Mouse (Mus musculus) monocyte, adult 59 days (primary cell): Measurements from ENCODE around the gene Ankrd23. TPM values are rescaled to one million over a fixed set of nuclear protein-coding genes. Genes with fewer than 3 reads are reported as not detected.

Experiments
- total RNA-seq, 2 experiments: library from RNA; stranded (reverse); gene quantifications; one replicate each; pipeline ENCODE4 v1.2.4; 2023

Ankrd23 gene
- total RNA-seq: 1 to 10 TPM; 8.9 to 9.2 TPM

GRCm38 (mm10) chr1:36536783-36537182 is at the start of gene Ankrd23:
Gene Ankrd23 (minus strand): TSS chr1:36536883.

GRCm38 (mm10) chr1:36558031-36558993 is 21.6 kb upstream of the Ankrd23 start, which contains the start of gene Sema4c:
Gene Sema4c (minus strand): TSS chr1:36558349.

GRCm38 (mm10) chr1:36546888-36547471 is 10.3 kb upstream of the Ankrd23 start, which contains the start of gene Ankrd39:
Gene Ankrd39 (minus strand): TSS chr1:36547445.

GRCm38 (mm10) chr1:36539186-36539585 is 2.5 kb upstream of the Ankrd23 start, which contains the start of gene Gm42417:
Gene Gm42417 (minus strand): TSS chr1:36539429.

GRCm38 (mm10) chr1:36511289-36512021 is 25.2 kb downstream of the Ankrd23 start, which contains the start of gene Cnnm3:
Gene Cnnm3 (plus strand): TSS chr1:36511867.

Other genes starting within 250 kb of the Ankrd23 start
- gene Arid5a, start 229.2 kb downstream of the Ankrd23 start, total RNA-seq: 100 to 1,000 TPM; 117 to 133 TPM
- 10 to 100 TPM; 69.2 to 82.0 TPM for gene Kansl3, start 167.7 kb downstream of the Ankrd23 start, total RNA-seq
- not detected for gene Fer1l5, start 164.6 kb downstream of the Ankrd23 start, total RNA-seq
- gene Lman2l, start 91.6 kb downstream of the Ankrd23 start, total RNA-seq: 10 to 100 TPM; 37.5 to 39.6 TPM
- 10 to 100 TPM; 38.2 to 39.4 TPM for gene Cnnm4, start 65.3 kb downstream of the Ankrd23 start, total RNA-seq
- 10 to 100 TPM; 24.4 to 33.4 TPM for gene Cnnm3, start 25.0 kb downstream of the Ankrd23 start, total RNA-seq
- gene Gm42417, start 2.5 kb upstream of the Ankrd23 start, total RNA-seq: not detected
- 10 to 100 TPM in 1 of 2 experiments, 1 to 10 TPM in 1; 9.2 to 13.0 TPM for gene Ankrd39, start 10.6 kb upstream of the Ankrd23 start, total RNA-seq
- 1 to 10 TPM; 3.8 to 4.4 TPM for gene Sema4c, start 21.5 kb upstream of the Ankrd23 start, total RNA-seq
- gene Fam178b, start 146.3 kb upstream of the Ankrd23 start, total RNA-seq: not detected
- gene Cox5b, start 154.6 kb upstream of the Ankrd23 start, total RNA-seq: 100 to 1,000 TPM; 237 to 244 TPM
- gene 4933424G06Rik, start 173.3 kb upstream of the Ankrd23 start, total RNA-seq: not detected
- gene Actr1b, start 177.5 kb upstream of the Ankrd23 start, total RNA-seq: 10 to 100 TPM; 51.0 to 60.8 TPM
- 1 to 10 TPM; 1.4 to 2.7 TPM for gene Zap70, start 224.9 kb upstream of the Ankrd23 start, total RNA-seq